6 mouse cellular contexts compared by ENCODE assay signal in the genomic region with DNA sequence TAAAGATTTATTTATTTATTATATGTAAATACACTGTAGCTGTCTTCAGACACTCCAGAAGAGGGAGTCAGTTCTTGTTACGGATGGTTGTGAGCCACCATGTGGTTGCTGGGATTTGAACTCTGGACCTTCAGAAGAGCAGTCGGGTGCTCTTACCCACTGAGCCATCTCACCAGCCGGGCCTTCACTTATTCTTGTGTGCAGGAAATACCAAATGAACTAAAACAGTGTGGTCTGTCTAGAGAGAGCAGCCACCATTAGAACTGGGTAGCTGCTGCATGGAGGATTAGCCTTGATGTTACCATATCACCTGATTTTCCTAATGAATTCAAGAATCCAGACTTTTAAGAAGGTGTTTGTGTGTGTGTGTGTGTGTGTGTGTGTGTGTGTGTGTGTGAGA. TPM values are rescaled to one million over a fixed set of nuclear protein-coding genes. Genes with fewer than 3 reads are reported as not detected.
"Had no signal": no experiment of that assay in that cellular context is flagged by ENCODE, and none has a peak within 500 bp of the region (broad histone marks: within the 10 kb centered on the region; RNA-seq: fewer than 3 reads in every experiment).

No protein-coding gene starts in this region.

RNA-seq across cellular contexts. Expression of a gene that starts 27.4 kb away (rescaled TPM):
- total RNA-seq: neutrophil, adult 5-6 weeks had no signal
- polyA plus RNA-seq: small intestine, adult 2 months; spleen, adult 2 months; stomach, embryonic 16.5 days; stomach, postnatal 0 days; urinary bladder, adult 2 months had no signal
